Mouse (Mus musculus) embryonic fibroblast, embryonic 13.5 days (primary cell): ENCODE data around the gene Atp8a1.

Experiments used
- CTCF ChIP-seq: IDR thresholded peaks from 2 replicates; pipeline ENCODE4 v1.5.1; 2011; ENCODE audit warnings: mild to moderate bottlenecking, control low read depth, low read length, moderate library complexity, borderline replicate concordance; ENCODE audit not compliant: insufficient read depth
- POLR2A ChIP-seq: IDR thresholded peaks from 2 replicates; pipeline ENCODE4 v1.6.1; 2011; ENCODE audit warnings: low read depth, mild to moderate bottlenecking, control low read depth, low read length, moderate library complexity

DNA sequence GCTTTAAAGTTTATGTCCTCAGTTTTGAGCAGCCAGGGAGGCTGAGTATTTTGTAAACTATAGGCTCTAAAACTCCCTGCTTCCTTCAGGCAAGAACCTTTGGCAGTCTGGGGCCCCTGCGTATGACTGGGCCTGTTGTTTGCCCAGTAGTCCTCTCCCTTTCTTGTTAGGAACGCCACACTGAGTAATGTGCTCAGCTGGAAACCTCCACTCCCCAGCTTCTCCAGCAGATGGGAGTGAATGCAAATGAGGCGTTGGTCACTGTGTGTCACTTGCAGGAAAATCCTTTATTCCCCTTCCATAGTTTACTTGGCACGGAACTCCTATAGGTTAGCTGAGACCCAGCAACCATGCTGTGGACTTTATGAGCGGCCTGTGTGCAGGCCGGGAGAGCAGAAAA, 4.9 kb downstream of the Atp8a1 start:
- TF ChIP-seq POLR2A, result no peak
- TF ChIP-seq CTCF, result no peak
